Mouse (Mus musculus): Measurements from ENCODE around the gene Tcf7l2.

GRCm38 (mm10) chr19:55836930-55837687, 95.5 kb downstream of the Tcf7l2 start:
- TF ChIP-seq GATA1 (IDR thresholded peaks at IDR 0.05; ENCODE audit: low read length), result no peak
- no peak for TF ChIP-seq TAL1 (IDR thresholded peaks at IDR 0.05; ENCODE audit: low read length)
